Comparison of ENCODE assay signal across 11 mouse cellular contexts in the genomic region with DNA sequence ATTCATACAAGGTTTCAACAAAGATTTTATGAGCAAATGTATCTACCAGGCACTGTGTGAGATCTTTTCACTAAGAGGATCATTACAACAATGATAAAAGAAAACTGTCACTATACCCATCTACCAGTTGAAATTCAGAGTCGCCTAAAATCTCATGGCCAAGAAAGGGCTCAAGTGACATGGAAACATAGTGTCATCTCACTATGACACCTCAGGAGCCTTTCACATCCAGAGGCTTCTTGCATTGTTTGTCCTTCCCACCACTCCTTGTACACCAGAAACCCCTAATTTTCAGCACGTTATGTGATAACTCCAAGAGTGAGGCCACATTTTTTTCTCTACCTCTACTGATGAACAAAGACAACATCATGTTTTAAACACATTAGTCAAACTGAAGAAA. TPM values are rescaled to one million over a fixed set of nuclear protein-coding genes. Genes with fewer than 3 reads are reported as not detected.
DNase-seq lines count a peak whose midpoint lies in the region; ATAC-seq and TF ChIP-seq lines count a peak whose summit lies in the region.
"Had no signal": no experiment of that assay in that cellular context is flagged by ENCODE, and none has a peak within 500 bp of the region (broad histone marks: within the 10 kb centered on the region; RNA-seq: fewer than 3 reads in every experiment).

No protein-coding gene starts in this region.

- WGBS in heart, postnatal 0 days = 48% methylated on average over 2 of the region's 2 CpGs
- WGBS in neural tube, embryonic 13.5 days = 86% methylated on average over 2 of the region's 2 CpGs
- WGBS in neural tube, embryonic 15.5 days = 89% methylated on average over 2 of the region's 2 CpGs
- WGBS in intestine, embryonic 15.5 days = 70% methylated on average over 2 of the region's 2 CpGs
- WGBS in stomach, embryonic 16.5 days = 67% methylated on average over 2 of the region's 2 CpGs

- no peak for TF ChIP-seq CTCF in heart, postnatal 0 days (IDR thresholded peaks at IDR 0.05; ENCODE audit: low read depth)

- H3K27ac ChIP-seq in heart, postnatal 0 days (ENCODE audit: low read depth) = peak overlapping the region; percentile 26; the same call in 1 of the 2 replicates
- no peak overlapping the region for H3K27ac ChIP-seq in neural tube, embryonic 13.5 days (replicated peaks)
- no peak overlapping the region for H3K27ac ChIP-seq in neural tube, embryonic 15.5 days (replicated peaks)
- no peak overlapping the region for H3K27ac ChIP-seq in intestine, embryonic 15.5 days
- no peak overlapping the region for H3K27ac ChIP-seq in stomach, embryonic 16.5 days (ENCODE audit: low read length)

- H3K9ac ChIP-seq in heart, postnatal 0 days (replicated peaks; ENCODE audit: low read depth, low read length) = no peak overlapping the region
- no peak overlapping the region for H3K9ac ChIP-seq in neural tube, embryonic 13.5 days
- no peak overlapping the region for H3K9ac ChIP-seq in neural tube, embryonic 15.5 days (replicated peaks)
- no peak overlapping the region for H3K9ac ChIP-seq in intestine, embryonic 15.5 days
- H3K9ac ChIP-seq in stomach, embryonic 16.5 days (ENCODE audit: low read length) = no peak overlapping the region

- H3K4me2 ChIP-seq in heart, postnatal 0 days (ENCODE audit: low read depth, low read length) = peak overlapping the region; percentile 62
- 0 out of 2 replicates have a peak overlapping the region, but pooled peaks have one; percentile 20 for H3K4me2 ChIP-seq in neural tube, embryonic 13.5 days
- no peak overlapping the region for H3K4me2 ChIP-seq in neural tube, embryonic 15.5 days
- peak overlapping the region; percentile 28 for H3K4me2 ChIP-seq in intestine, embryonic 15.5 days (replicated peaks)
- H3K4me2 ChIP-seq in stomach, embryonic 16.5 days (ENCODE audit: low read depth, low read length) = peak overlapping the region; percentile 31

- no peaks in the 10 kb centered on the region for H3K27me3 ChIP-seq in heart, postnatal 0 days (ENCODE audit: control insufficient read depth, insufficient read depth, low read length)
- no peaks in the 10 kb centered on the region for H3K27me3 ChIP-seq in neural tube, embryonic 13.5 days
- no peaks in the 10 kb centered on the region for H3K27me3 ChIP-seq in neural tube, embryonic 15.5 days (replicated peaks)
- no peaks in the 10 kb centered on the region for H3K27me3 ChIP-seq in intestine, embryonic 15.5 days (replicated peaks)
- H3K27me3 ChIP-seq in stomach, embryonic 16.5 days (ENCODE audit: control insufficient read depth, insufficient read depth, low read length) = no peaks in the 10 kb centered on the region

- TF ChIP-seq EP300 in heart, postnatal 0 days (IDR thresholded peaks at IDR 0.05; ENCODE audit: low read depth) = no peak

- peaks cover 12% of the 10 kb centered on the region; the same call in 1 of the 2 replicates for H3K4me1 ChIP-seq in heart, postnatal 0 days (ENCODE audit: control insufficient read depth, insufficient read depth)
- H3K4me1 ChIP-seq in neural tube, embryonic 13.5 days (replicated peaks) = no peaks in the 10 kb centered on the region
- H3K4me1 ChIP-seq in neural tube, embryonic 15.5 days = no peaks in the 10 kb centered on the region
- H3K4me1 ChIP-seq in intestine, embryonic 15.5 days (replicated peaks) = no peaks in the 10 kb centered on the region
- H3K4me1 ChIP-seq in stomach, embryonic 16.5 days (ENCODE audit: control insufficient read depth, insufficient read depth, low read length) = peaks cover 3% of the 10 kb centered on the region; the same call in 1 of the 2 replicates

- ATAC-seq in heart, postnatal 0 days (ENCODE audit: insufficient read depth, low read depth) = no peak
- no peak for ATAC-seq in neural tube, embryonic 13.5 days (ENCODE audit: low read depth)
- no peak for ATAC-seq in neural tube, embryonic 15.5 days (ENCODE audit: low FRiP score)
- no peak for ATAC-seq in intestine, embryonic 15.5 days
- ATAC-seq in stomach, embryonic 16.5 days (ENCODE audit: insufficient read depth, low FRiP score) = no peak
- ATAC-seq: midbrain, embryonic 16.5 days had no signal

- DNase-seq in heart, postnatal 0 days (ENCODE audit: low spot score) = no peak
- DNase-seq in heart, adult 9 months (ENCODE audit: low spot score in 2 of 2) = no peak
- DNase-seq in ovary, adult 18-20 months (ENCODE audit: low spot score) = no peak
- DNase-seq: adrenal gland, postnatal 36 days; cerebellum, adult 9-10 months; kidney, postnatal 10 days had no signal

- H3K36me3 ChIP-seq in heart, postnatal 0 days (replicated peaks; ENCODE audit: control insufficient read depth, insufficient read depth, low read length) = no peaks in the 10 kb centered on the region
- H3K36me3 ChIP-seq in neural tube, embryonic 13.5 days = no peaks in the 10 kb centered on the region
- H3K36me3 ChIP-seq in neural tube, embryonic 15.5 days = no peaks in the 10 kb centered on the region
- no peaks in the 10 kb centered on the region for H3K36me3 ChIP-seq in intestine, embryonic 15.5 days
- H3K36me3 ChIP-seq in stomach, embryonic 16.5 days (ENCODE audit: control insufficient read depth, insufficient read depth, low read length) = no peaks in the 10 kb centered on the region

- H3K4me3 ChIP-seq in heart, postnatal 0 days (ENCODE audit: low read depth, low read length) = peak overlapping the region; percentile 59
- H3K4me3 ChIP-seq in neural tube, embryonic 13.5 days = no peak overlapping the region
- no peak overlapping the region for H3K4me3 ChIP-seq in neural tube, embryonic 15.5 days (replicated peaks)
- no peak overlapping the region for H3K4me3 ChIP-seq in intestine, embryonic 15.5 days (replicated peaks)
- H3K4me3 ChIP-seq in stomach, embryonic 16.5 days (replicated peaks; ENCODE audit: low read length) = peak overlapping the region; percentile 15

- no peaks in the 10 kb centered on the region for H3K9me3 ChIP-seq in heart, postnatal 0 days (replicated peaks; ENCODE audit: control insufficient read depth, low read length)
- H3K9me3 ChIP-seq in neural tube, embryonic 13.5 days = no peaks in the 10 kb centered on the region
- no peaks in the 10 kb centered on the region for H3K9me3 ChIP-seq in neural tube, embryonic 15.5 days (replicated peaks)
- H3K9me3 ChIP-seq in intestine, embryonic 15.5 days = no peaks in the 10 kb centered on the region
- no peaks in the 10 kb centered on the region for H3K9me3 ChIP-seq in stomach, embryonic 16.5 days (replicated peaks; ENCODE audit: control insufficient read depth, low read length)

RNA-seq across cellular contexts. Expression of gene Klhl6, which starts 1.2 kb away (rescaled TPM):
- total RNA-seq in heart, postnatal 0 days (2014; rRNA removed; ENCODE audit: low replicate concordance) = 8.0 and 12.1 TPM in 2 replicates
- polyA plus RNA-seq in heart, postnatal 0 days (2015; fragmentation: Nextera tagmentation; extraction: Ambion mirVana) = 13.7 and 14.9 TPM in 2 replicates
- 6.6 and 7.7 TPM in 2 replicates for polyA plus RNA-seq in neural tube, embryonic 13.5 days (2015; fragmentation: Nextera tagmentation; extraction: Ambion mirVana)
- polyA plus RNA-seq in neural tube, embryonic 15.5 days (2015; fragmentation: Nextera tagmentation; extraction: Ambion mirVana) = 3.9 and 15.5 TPM in 2 replicates
- polyA plus RNA-seq in intestine, embryonic 15.5 days (2015; fragmentation: Nextera tagmentation; extraction: Ambion mirVana) = 8.2 and 9.1 TPM in 2 replicates
- 7.8 and 7.9 TPM in 2 replicates for polyA plus RNA-seq in stomach, embryonic 16.5 days (2015; fragmentation: Nextera tagmentation; extraction: Ambion mirVana)

Comparison
In these comparisons a context has a peak if more than half of its experiments do, and no peak if none do; other contexts are left out.
1. H3K4me3 ChIP-seq: peak in heart, postnatal 0 days (single experiment) and stomach, embryonic 16.5 days (single experiment); none in neural tube, embryonic 13.5 days (single experiment), neural tube, embryonic 15.5 days (single experiment) and intestine, embryonic 15.5 days (single experiment).